Mouse (Mus musculus): ENCODE results near the gene Olfr1328.
"Not testable (repeated sequence)": the region's sequence is repeated elsewhere in the genome, so short reads cannot be mapped to it uniquely, and the experiment has no call there.

Gene Olfr1328

GRCm38 (mm10) chr4:118938512-118938911 lies at the start of gene Olfr1328:
Gene Olfr1328 (minus strand): TSS chr4:118938612.
- DNase-seq (ENCODE audit: low spot score in 2 of 2), result no peak

GRCm38 (mm10) chr4:118985291-118985690 lies 46.9 kb upstream of the Olfr1328 start:
- no peak for DNase-seq (ENCODE audit: low spot score in 2 of 2)

GRCm38 (mm10) chr4:118973281-118973680 lies 34.9 kb upstream of the Olfr1328 start:
- no peak for DNase-seq (ENCODE audit: low spot score in 2 of 2)

- no peak for DNase-seq (ENCODE audit: low spot score in 2 of 2)
Observed at GRCm38 (mm10) chr4:118967711-118968110, 29.3 kb upstream of the Olfr1328 start.

GRCm38 (mm10) chr4:118961141-118961628 lies 22.8 kb upstream of the Olfr1328 start, which contains the start of gene Lao1:
Gene Lao1 (plus strand): TSS chr4:118961578.
- no peak for DNase-seq (ENCODE audit: low spot score in 2 of 2)

GRCm38 (mm10) chr4:118958812-118959211 lies 20.4 kb upstream of the Olfr1328 start:
- DNase-seq (ENCODE audit: low spot score in 2 of 2), result no peak

GRCm38 (mm10) chr4:118931326-118931725 lies 7.1 kb downstream of the Olfr1328 start:
- DNase-seq (ENCODE audit: low spot score in 2 of 2), result not testable (repeated sequence)

GRCm38 (mm10) chr4:118917365-118917764 lies 21.0 kb downstream of the Olfr1328 start, which contains the start of gene Olfr1329:
Gene Olfr1329 (minus strand): TSS chr4:118917465.
- not testable (repeated sequence) for DNase-seq (ENCODE audit: low spot score in 2 of 2)

GRCm38 (mm10) chr4:118901981-118902380 lies 36.4 kb downstream of the Olfr1328 start:
- DNase-seq (ENCODE audit: low spot score in 2 of 2), result no peak

- DNase-seq (ENCODE audit: low spot score in 2 of 2), result no peak
Observed at GRCm38 (mm10) chr4:118888297-118888696, 50.1 kb downstream of the Olfr1328 start, which contains the start of gene Olfr1330. Gene Olfr1330 (plus strand): TSS chr4:118888597.
